Mouse (Mus musculus): ENCODE data around the gene Gnl2.

GRCm38 (mm10) chr4:125096066-125096465, 79.7 kb downstream of the Gnl2 start:
- no peak for TF ChIP-seq CTCF (IDR thresholded peaks at IDR 0.05; ENCODE audit: borderline replicate concordance, insufficient read depth, low read length)
- TF ChIP-seq POLR2A (IDR thresholded peaks at IDR 0.05; ENCODE audit: low read depth, low read length), result no peak

Data from embryonic fibroblast, embryonic 13.5 days (primary cell).